Mouse (Mus musculus) left cerebral cortex, postnatal 10 days (tissue): Measurements from ENCODE around the gene Cdv3. TPM values are rescaled to one million over a fixed set of nuclear protein-coding genes. Genes with fewer than 3 reads are reported as not detected.
"Not testable (repeated sequence)": the region's sequence is repeated elsewhere in the genome, so short reads cannot be mapped to it uniquely, and the experiment has no call there.

Experiments used
- DNase-seq, 2 experiments: peaks; one replicate each; pipeline ENCODE4 v3.0.0; 2021 to 2022; ENCODE audit warnings: low spot score in 2 of 2, mixed read lengths in 1 of 2; ENCODE audit errors: extremely low spot score in 1 of 2
- intact Hi-C: fragments of 180-260 bp; cut with DNase I; formaldehyde crosslinking; loops from one replicate; pipeline ENCODE4 v1.15.1; 2025
- total RNA-seq, 2 experiments: library from RNA; stranded (reverse); gene quantifications; 2 replicates each; pipeline ENCODE4 v1.2.3; 2021

The Cdv3 gene
- total RNA-seq, 2 experiments from 2014 or later: 101 to 107 TPM

GRCm38 (mm10) chr9:103376346-103377320, 11.0 kb upstream of the Cdv3 start:
- intact Hi-C loops: no loop called here
- no peak for DNase-seq

GRCm38 (mm10) chr9:103372271-103373010, 6.8 kb upstream of the Cdv3 start:
- intact Hi-C loops: no loop called here
- no peak for DNase-seq

- intact Hi-C loops: loop anchor here (10.0 kb wide), 1 partner anchor 385 kb away; no protein-coding TSS in a partner anchor
- no peak for DNase-seq
Observed at GRCm38 (mm10) chr9:103369951-103370350, 4.3 kb upstream of the Cdv3 start.

GRCm38 (mm10) chr9:103366356-103366755, 716 bp upstream of the Cdv3 start:
- intact Hi-C loops: loop anchor here (10.0 kb wide), 1 partner anchor 388 kb away; no protein-coding TSS in a partner anchor
- no peak for DNase-seq

DNA sequence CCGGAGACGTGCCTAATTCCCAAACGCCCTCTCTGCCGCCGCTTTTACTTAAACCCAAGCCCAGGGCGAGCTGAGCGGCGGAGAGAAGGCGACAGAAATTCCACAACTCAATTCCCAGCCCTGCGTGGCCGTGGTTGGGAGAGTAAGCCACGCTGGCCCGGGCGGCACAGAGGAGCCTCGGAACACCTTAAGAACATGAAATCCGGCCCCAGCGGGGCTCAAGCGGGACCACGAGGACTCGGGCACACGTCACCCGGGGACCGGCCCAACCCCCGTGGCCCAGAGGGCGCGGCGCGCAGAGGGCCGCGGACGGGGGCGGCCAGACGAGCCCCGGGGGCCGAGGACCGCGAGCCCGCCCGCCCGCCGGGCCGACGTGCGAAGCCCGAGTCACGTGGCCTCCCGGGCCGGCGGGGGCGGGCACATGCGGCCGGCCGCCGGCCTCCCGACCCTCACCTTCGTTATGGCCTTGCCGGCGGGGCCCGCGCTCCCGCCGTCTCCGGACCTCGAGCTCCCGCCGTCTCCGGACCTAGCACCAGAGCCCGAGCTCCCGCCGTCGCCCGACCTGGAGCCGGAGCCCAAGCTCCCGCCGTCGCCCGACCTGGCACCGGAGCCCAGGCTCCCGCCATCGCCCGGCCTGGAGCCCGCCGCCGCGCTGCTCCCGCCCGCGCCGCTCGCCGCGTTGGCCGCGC, 895 bp downstream of the Cdv3 start:
- intact Hi-C loops: loop anchor here (10.0 kb wide), 1 partner anchor 390 kb away; no protein-coding TSS in a partner anchor
- DNase-seq: peak; percentile 19 to 82

GRCm38 (mm10) chr9:103363730-103364417, 1.8 kb downstream of the Cdv3 start:
- no peak for DNase-seq
- intact Hi-C loops: loop anchor here (10.0 kb wide), 1 partner anchor 391 kb away; no protein-coding TSS in a partner anchor

DNA sequence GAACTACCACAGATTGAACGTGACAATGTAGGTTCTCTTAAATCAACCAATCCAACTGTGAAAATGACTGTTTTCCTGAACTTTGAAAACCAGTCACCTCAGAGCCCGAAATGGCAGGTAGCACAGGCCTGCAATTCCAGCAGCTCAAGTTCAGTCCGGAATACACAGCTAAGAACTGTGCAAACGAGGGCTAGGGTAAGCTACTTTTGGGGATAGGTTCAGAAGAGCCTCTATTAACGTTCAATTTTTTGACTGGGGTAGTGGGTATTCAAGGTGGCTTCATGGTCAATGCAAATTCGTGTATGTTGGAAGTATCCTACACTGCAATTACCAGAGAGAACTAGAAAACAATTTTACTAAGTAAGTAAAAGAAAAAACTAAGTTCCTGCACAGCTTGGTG, 2.6 kb downstream of the Cdv3 start:
- DNase-seq: no peak

GRCm38 (mm10) chr9:103360642-103361041, 5.0 kb downstream of the Cdv3 start:
- intact Hi-C loops: loop anchor here (10.0 kb wide), 1 partner anchor 394 kb away; no protein-coding TSS in a partner anchor
- DNase-seq: no peak

More for the DNA sequence above, 2.6 kb downstream of the Cdv3 start:
- intact Hi-C loops: loop anchor here (10.0 kb wide), 1 partner anchor 392 kb away; no protein-coding TSS in a partner anchor

DNA sequence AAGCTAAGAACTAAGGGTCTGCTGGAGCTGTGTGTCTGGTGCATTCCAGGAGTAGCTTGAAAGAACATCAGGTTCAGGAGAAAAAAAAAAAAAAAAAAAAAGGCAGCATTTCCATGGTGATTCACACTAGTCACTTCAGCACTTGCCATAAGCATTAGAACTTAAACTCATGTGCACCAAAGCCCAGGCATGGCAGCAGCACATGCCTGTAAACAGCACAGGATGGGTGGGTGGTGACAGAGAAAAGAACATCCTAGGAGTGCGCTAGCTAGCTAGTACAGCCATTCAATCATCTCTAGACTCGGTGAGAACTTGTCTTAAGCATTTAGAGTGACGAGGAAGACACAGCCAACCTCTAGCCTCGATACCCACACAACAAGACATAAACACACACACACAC, 7.1 kb downstream of the Cdv3 start:
- intact Hi-C loops: no loop called here
- DNase-seq: no peak

DNA sequence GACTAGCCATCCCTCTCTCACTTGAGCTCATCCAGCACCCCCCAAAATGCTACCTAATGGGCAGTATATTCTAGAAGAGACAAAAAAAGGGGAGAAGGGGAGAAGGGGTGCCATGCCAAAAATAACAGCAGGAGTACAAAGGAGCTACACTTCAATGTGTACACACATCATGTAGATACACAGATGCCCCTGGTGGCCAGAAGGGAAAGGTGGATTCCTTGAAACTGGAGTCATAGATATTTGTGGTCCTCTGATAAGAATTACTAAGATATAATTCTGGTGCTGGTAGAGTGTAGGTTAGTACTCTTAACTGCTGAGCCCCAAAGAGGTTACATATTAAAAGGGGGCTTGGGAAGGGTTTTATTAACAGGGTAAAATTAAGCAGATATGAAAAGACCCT, 7.7 kb downstream of the Cdv3 start:
- no peak for DNase-seq

DNA sequence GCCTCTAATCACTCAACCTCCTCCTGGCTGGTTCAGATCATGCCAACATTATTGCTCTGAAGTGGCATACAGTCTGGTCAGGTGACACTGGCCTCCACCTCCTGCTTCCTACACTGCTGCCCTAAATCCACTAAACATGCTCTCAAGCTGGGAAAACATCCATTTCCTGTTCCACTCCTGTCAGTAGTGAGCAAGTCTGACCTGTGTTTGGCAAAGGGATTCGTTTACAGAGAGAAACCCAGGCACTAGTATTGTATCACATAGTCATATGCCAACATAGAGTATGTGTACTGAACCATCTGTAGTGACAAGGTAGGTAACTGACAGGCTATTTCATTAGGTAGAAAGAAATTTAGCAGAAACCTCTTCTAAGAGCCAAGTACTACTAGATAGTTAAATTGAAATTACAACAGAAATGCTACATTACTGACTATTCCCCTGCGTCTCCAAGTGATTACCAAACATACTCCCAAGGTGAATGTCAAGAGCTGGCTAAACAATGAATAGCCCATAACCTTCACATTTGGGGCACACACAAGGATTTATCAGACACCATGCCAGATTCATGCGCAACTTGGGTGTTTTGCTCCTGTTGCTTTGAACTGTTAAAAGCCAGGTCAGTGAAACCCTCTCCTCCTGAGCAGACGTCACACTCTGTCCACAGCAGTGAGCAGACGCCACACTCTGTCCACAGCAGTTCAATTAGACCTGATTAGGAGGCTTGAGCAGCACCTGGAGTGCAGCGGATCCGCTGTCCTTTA, 12.0 kb downstream of the Cdv3 start:
- DNase-seq, intact Hi-C loops: not testable (repeated sequence)

More for the DNA sequence above, 7.7 kb downstream of the Cdv3 start:
- intact Hi-C loops: no loop called here

GRCm38 (mm10) chr9:103348791-103349190, 16.8 kb downstream of the Cdv3 start:
- intact Hi-C loops: no loop called here
- no peak for DNase-seq

- DNase-seq: no peak
- intact Hi-C loops: no loop called here
Observed at GRCm38 (mm10) chr9:103347996-103348490, 17.6 kb downstream of the Cdv3 start.

- intact Hi-C loops: no loop called here
- DNase-seq: no peak
Observed at GRCm38 (mm10) chr9:103347045-103347444, 18.6 kb downstream of the Cdv3 start.

DNA sequence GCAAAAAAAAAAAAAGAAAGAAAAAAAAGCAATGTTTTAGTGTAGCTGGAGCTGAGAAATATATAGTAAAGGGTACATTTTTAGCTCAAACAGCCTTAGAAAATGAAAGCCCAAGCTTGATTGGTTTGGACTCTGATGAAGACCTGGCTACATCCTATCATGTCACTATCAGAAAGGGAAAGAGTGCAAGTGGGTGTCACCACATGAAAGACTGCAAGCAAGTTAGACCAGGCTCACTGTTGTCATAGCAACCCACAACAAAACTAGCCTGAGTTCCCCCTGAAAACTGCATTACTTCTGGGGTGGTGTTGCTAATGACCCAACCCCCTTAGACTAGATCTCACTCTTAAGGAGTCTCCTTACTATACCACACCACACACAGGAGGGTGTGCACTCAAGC, 28.7 kb downstream of the Cdv3 start:
- DNase-seq: no peak
- intact Hi-C loops: no loop called here

- intact Hi-C loops: no loop called here
- DNase-seq: no peak
Observed at GRCm38 (mm10) chr9:103332663-103333062, 33.0 kb downstream of the Cdv3 start.

DNA sequence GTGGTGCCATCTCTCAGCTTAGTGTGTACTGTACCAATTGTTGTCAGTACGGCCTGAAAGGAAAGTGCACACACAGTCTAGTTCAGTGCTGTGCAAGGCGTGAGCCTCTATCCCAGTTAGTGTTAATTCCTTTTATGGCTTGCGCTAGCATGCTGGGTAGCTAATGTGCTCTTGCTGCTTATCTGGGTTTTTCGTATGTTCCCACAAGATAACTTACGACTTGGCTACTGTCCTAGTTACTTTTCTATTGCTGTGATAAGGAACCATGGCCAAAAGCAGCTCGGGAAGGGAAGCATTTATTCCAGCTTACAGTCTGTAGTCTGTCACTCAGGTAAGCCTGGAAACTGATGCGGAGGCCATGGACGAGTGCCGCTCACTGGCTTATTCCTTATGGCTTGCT, 39.2 kb downstream of the Cdv3 start:
- DNase-seq: no peak
- intact Hi-C loops: no loop called here
